Mouse (Mus musculus) spleen, adult 10 weeks (tissue): ENCODE results near the gene Usp39. TPM values are rescaled to one million over a fixed set of nuclear protein-coding genes. Genes with fewer than 3 reads are reported as not detected.

Experiments
- polyA plus RNA-seq: library from polyadenylated mRNA; stranded (reverse); fragments of 350-450 nt; fragmentation: Illumina TruSeq; extraction: RNeasy Lipid Tissue Mini Kit (QIAGEN cat#74804); gene quantifications from one replicate; pipeline ENCODE4 v1.2.3, GENCODE M21; 2015; ENCODE audit warnings: low replicate concordance; ENCODE audit not compliant: insufficient read depth

The Usp39 gene
- polyA plus RNA-seq: 41.6 TPM

GRCm38 (mm10) chr6:72345074-72345567 lies at the start of gene Usp39:
Gene Usp39 (minus strand): TSS chr6:72345184.

GRCm38 (mm10) chr6:72389941-72390771 lies 45.2 kb upstream of the Usp39 start, which contains the start of gene Vamp8:
Gene Vamp8 (minus strand): TSS chr6:72390703.

GRCm38 (mm10) chr6:72380131-72380770 lies 35.3 kb upstream of the Usp39 start, which contains the start of gene Vamp5:
Gene Vamp5 (minus strand): TSS chr6:72380468.

GRCm38 (mm10) chr6:72366844-72367443 lies 22.0 kb upstream of the Usp39 start, which contains the start of gene Rnf181:
Gene Rnf181 (minus strand): TSS chr6:72366956.

GRCm38 (mm10) chr6:72355066-72355911 lies 10.3 kb upstream of the Usp39 start, which contains the start of gene Tmem150a:
Gene Tmem150a (plus strand): TSS chr6:72355447.

GRCm38 (mm10) chr6:72347166-72347941 lies 2.4 kb upstream of the Usp39 start, which contains the start of gene 0610030E20Rik:
Gene 0610030E20Rik (plus strand): TSS chr6:72347317.

Other genes with a start within 250 kb of the Usp39 start
- gene St3gal5, start 247.6 kb downstream of the Usp39 start, polyA plus RNA-seq: 37.6 TPM
- 2.0 TPM for gene Atoh8, start 109.6 kb downstream of the Usp39 start, polyA plus RNA-seq
- not detected for gene Sftpb, start 40.6 kb downstream of the Usp39 start, polyA plus RNA-seq
- 79.0 TPM for gene 0610030E20Rik, start 2.1 kb upstream of the Usp39 start, polyA plus RNA-seq
- gene Tmem150a, start 10.3 kb upstream of the Usp39 start, polyA plus RNA-seq: 5.1 TPM
- 188 TPM for gene Rnf181, start 21.8 kb upstream of the Usp39 start, polyA plus RNA-seq
- 41.5 TPM for gene Vamp5, start 35.3 kb upstream of the Usp39 start, polyA plus RNA-seq
- gene Vamp8, start 45.5 kb upstream of the Usp39 start, polyA plus RNA-seq: 177 TPM
- 17.5 TPM for gene Ggcx, start 69.1 kb upstream of the Usp39 start, polyA plus RNA-seq
- gene Mat2a, start 94.4 kb upstream of the Usp39 start, polyA plus RNA-seq: 337 TPM
- not detected for gene Sh2d6, start 176.5 kb upstream of the Usp39 start, polyA plus RNA-seq
- 95.7 TPM for gene Capg, start 199.2 kb upstream of the Usp39 start, polyA plus RNA-seq